Mouse (Mus musculus) left cerebral cortex, postnatal 10 days (tissue): ENCODE results near the gene Lhfpl2. TPM values are rescaled to one million over a fixed set of nuclear protein-coding genes. Genes with fewer than 3 reads are reported as not detected.

Experiments used
- DNase-seq, 2 experiments: peaks; one replicate each; pipeline ENCODE4 v3.0.0; 2021 to 2022; ENCODE audit warnings: low spot score in 2 of 2, mixed read lengths in 1 of 2; ENCODE audit errors: extremely low spot score in 1 of 2
- intact Hi-C: fragments of 180-260 bp; cut with DNase I; formaldehyde crosslinking; loops from one replicate; pipeline ENCODE4 v1.15.1; 2025
- total RNA-seq, 2 experiments: library from RNA; stranded (reverse); gene quantifications; 2 replicates each; pipeline ENCODE4 v1.2.3; 2021

Lhfpl2 gene
- total RNA-seq, 2 experiments from 2014 or later = 21.2 to 30.3 TPM

DNA sequence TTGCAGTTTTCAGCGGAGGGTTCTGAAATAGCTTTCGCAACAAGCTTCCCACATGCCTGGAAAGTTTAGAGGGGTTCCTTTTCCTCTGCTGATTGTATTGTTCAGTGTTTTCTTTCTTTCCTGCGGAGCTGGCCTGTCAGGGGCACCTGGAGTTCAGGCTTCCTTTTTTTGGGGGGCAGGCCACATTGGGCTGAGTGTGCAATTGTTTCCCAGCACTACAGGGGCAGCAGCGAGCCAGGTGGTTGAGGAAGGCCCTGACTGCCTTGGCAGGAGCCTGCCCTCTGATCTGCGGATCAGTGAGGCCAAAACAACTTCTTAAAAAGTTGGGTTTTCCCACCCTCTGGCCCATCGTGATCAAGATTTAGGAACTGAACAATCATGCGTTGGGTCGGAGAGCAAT is 5.6 kb downstream of the Lhfpl2 start:
- peak in 1 of 2 experiments; percentile 54 for DNase-seq
- intact Hi-C loops = no loop called here

DNA sequence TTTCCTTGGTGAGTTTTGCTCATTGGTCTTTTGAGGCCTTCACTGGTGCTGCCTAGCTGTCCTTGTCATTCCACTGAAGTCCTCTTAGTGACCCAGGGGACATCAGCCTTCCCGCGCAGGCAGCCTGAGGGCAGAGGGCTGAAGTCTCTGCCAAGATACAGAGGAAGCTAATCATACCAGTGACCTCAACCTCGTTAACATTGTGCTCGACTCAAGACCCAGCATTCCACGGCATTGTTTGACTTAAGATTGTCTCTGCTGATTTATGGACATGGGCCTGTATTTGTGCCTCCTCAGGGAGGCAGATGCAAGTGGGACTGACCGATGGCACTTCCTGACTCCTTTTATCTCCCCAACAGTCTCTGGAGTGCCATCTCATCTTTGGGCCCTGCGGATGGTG is 7.0 kb downstream of the Lhfpl2 start:
- intact Hi-C loops = no loop called here

DNA sequence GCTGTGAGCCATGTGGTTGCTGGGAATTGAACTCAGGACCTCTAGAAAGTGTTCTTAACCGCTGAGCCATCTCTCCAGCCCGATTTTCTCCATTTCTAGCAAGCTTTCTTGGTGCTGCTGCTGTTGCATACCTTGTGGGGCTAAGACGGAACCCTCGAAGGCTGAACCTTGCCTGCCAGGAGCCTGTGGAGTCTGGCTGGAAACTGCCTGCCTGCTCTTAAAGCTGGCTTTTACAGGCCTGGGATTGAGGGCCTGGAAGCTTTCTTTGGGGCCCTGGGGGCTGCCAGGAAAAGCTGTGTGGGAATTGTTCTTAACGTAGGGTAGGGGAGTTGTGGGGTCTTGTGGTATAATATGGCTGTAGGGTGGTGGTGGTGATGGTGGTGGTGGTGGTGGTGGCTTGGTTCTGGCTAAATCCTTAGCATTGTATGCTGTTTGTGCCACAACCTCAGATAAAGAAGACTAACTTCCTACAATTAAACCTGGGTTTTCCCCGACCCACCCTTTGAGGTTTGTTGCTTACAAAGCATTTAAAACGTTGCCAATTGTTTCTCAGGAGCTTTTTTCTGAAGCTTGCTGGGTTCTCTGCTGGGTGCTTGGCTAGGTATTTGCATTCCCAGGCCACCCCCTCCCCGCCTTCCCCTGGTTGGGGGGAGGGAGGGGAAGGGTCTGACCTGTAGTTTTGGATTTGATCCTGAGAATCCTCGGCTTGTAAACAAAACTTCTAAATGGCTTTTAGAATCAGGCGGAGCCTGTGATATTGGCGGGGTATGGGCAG is 7.9 kb downstream of the Lhfpl2 start:
- no peak for DNase-seq
- intact Hi-C loops = no loop called here

More for the DNA sequence above, 7.0 kb downstream of the Lhfpl2 start:
- no peak for DNase-seq

DNA sequence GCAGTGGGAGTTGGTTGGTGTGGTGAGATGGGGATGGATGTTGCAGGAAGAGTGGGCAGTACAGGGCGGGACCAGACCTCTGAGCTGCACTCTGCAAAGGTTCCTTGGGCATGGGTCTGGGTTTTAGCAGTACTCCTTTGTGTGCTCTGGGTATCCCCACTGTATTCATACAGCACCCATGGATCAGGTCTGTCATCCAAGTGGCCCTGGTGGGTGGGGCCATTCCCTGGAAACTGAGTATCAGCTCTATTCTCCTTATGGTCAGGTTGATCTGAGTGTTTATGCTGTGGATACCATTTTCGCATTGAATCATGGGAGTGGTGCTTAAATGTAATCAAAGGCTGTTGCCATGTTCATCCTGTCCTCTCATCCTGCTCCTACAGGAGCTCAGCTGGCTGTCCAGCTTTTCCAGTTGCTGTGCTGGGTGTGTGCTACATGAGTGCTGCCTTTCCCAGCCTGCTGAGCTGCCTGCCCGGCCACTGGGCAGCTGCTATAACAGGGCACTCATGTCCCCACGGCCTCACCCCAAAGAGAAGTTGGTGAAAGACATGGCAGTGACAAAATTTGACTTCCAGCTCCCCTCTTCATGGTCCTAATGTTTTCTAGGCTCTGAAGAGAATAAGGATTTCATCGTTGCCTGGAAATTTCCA is 9.2 kb downstream of the Lhfpl2 start:
- intact Hi-C loops = no loop called here
- no peak for DNase-seq

DNA sequence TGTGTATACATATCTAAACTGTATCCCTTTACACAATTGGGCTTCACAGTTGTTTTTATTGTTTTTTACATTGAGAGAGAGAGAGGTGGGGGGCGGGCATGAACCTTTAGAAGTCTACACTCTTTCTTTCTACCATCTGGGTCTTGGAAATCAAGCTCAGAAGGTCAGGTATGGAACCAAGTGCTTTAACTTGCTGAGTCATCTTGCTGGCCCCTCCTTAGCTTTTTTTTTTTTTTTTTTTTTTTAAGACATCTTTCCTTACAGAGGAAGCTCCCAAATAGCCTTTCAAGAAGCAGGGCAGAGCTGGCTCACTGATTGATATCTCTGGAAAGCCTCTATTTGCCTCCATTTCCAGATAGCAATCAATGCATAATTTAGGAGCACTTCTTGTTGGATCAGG is 10.7 kb downstream of the Lhfpl2 start:
- intact Hi-C loops = no loop called here
- no peak for DNase-seq

DNA sequence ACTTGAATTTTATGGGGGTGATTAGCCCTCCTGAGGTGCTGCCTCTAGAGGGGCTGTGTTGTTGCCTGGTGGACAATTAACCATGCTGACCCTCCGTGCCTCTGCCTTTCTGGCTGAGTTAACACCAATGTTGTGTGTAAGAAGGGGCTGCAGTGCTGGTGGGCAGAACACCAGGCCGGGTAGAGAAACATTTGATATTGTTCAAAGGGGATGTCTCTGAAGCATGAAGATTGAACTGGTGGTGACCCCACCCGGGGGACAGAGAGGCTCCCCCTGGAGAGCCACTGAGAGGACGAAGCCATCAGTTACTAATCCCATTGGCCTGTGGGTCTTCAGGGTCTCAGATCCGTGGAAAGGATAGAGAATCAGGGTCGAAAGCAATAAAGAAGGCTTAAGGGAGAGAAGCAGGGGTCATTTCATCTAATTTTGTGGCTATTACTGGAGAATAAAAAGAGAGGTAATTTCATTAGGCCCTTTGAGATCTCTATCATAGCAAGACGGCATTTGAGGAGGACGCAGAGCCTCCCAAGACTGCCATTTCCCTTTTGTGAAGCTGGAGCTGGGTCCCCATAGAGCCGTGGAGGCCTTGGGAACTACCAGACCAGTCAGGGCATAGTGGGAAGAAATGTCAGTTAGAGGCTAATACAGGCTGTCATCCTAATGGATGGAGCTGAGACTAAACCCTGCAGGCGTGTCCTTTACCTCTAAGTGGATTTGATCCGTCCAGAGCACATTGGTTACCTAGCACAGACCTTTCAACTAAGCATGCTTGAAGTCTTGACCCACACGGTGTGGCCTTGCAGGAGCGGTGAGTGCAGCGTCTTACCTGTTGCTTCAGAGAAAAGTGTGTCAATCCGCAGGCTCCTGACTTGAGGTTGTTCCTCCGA is 12.1 kb downstream of the Lhfpl2 start:
- DNase-seq = no peak

DNA sequence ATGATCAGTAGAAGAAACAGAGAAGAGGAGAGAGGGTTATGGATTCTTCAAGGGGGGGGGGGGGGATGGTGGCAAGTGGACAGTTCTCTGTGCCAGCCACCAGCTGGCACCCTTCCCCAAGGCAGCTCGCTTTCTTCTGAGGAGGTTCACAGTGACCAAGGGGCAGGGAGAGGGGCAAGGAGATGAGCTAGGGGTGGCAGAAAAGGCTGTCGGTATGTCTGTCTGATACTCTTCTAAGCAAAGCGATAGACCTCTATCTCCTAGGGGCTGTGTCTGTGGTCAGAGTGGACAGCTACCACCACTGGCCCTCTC is 12.7 kb downstream of the Lhfpl2 start:
- no peak for DNase-seq
- intact Hi-C loops = no loop called here

More for the DNA sequence above, 12.1 kb downstream of the Lhfpl2 start:
- intact Hi-C loops = no loop called here

DNA sequence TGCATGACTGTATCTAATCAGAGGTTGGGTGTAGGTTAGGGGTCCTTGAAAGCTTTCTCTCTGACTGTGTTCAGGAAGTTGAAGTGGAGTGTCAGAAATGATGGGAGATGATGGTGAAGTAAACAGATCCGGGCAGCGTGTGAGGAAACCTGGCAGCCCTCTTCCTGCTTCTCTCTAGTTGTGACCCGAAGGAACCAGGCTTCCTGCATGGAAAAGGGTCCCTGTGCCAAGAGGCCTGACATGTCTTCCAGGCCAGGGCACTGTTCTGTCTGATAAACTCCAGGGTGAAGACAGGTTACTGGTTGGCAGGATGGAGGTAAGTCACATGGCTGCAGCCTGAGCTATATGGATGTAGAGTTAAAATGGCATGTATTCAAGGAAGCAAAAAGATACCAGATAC is 13.3 kb downstream of the Lhfpl2 start:
- intact Hi-C loops = no loop called here
- DNase-seq = no peak

DNA sequence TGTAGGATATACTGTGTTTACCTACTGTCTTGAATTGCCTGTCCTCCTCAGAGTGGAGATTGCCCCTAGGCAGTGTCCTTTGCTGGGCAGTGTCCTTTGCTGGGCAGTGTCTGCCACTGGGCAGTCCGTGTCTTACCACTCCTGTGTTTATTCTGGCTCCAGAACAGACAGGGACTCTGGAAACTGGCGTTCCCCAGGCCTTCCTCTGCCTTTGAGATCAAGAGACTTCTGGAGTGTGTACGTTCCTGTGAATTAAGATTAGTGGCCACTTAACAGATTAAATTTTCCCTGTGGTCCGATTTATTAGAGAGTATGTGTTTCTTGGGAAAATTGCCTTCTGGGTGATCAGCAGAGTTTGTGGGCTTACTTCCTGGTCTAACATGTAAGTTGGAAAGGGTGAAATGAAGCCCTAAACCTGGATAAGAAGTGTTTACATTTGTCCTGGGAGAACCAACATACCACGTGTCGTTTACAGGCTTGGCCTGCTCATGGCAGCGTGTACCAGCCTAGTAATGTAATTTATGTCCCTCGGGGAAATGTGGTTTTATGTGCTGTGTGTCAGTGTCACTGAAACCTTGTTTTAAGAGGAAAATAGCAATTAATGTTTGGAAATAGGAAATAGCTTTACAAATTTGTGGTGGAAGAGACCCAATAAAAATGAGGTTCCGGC is 15.6 kb downstream of the Lhfpl2 start:
- intact Hi-C loops = no loop called here
- DNase-seq = peak in 1 of 2 experiments; percentile 46

DNA sequence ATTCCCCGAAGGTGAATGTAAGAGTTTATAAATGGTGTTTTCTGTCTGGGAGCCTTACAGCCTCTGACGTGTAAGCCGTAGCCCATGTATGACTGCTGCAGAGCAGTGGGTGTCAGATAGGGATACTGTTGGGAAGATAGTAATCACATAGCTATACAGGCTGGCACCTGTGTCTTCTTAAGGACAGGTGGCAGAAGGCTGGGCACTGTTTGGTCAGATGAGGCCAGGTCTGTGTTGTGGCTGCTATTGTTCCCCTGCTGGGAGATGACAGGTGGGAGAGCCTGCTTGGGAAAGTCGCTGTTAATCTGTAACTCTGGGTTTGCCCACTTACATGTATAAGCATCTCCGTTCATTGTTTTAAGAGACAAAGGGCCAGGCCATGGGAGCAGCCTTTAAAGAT is 16.1 kb downstream of the Lhfpl2 start:
- intact Hi-C loops = no loop called here
- no peak for DNase-seq

DNA sequence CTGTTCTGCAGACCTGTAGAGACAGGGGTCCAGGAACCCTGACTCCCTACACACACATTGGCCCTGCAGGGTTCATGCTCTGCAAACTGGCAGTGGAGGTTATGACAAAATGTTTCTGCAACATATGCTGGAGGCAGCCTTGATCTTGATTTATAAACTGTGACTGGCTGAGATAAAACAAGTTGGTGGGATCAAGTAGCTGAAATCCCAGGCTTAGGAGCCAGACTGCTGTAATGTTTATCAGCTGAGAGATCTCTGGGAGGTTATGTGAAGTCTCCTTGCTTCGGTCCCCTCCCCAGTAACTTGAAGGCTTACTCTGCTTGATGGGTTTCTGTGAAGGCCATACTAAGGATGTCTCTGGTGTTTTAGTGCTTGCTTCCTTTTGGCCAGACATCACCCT is 17.6 kb downstream of the Lhfpl2 start:
- intact Hi-C loops = no loop called here
- no peak for DNase-seq

DNA sequence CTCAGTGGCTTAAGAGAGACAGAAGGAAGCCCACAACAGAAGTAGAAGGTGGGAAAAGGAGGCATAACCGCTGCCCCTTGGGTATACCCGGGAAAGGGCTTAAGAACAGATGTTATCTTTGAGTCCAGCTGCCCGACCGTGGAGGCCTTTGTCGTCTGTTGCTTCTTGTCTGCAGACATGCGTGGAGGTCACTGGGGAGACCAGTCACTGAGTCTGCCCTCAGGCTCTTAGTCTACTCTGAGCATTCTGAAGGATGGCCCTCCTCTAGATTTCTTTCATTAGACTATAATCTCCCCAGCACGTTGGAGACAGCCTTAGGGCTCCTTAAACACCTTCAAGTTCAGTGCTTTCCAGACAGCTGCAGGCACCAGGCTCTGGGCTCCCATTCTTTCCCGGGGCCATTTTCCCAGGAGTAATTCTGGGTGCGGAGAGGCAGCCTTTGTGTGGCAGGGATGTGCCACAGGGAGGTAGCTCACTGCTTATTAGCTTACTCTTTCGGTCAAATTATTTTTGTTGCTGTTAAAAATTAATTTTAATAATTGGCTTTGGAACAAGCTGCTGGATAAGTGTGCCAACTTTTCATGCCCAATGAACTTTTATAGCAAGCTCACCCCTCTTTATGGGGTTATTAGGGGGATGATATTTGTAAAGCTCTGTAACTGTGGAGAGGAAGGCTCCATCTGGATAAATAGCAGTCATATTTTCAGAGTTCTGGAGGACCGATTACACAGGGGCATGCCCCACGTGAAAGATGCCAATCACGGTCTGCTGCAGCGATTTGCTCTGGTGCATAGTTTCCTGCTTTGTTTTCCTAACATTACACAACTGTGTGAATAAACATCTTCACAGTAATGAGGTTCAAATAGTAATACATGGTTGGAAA is 19.8 kb downstream of the Lhfpl2 start:
- intact Hi-C loops = no loop called here
- no peak for DNase-seq

DNA sequence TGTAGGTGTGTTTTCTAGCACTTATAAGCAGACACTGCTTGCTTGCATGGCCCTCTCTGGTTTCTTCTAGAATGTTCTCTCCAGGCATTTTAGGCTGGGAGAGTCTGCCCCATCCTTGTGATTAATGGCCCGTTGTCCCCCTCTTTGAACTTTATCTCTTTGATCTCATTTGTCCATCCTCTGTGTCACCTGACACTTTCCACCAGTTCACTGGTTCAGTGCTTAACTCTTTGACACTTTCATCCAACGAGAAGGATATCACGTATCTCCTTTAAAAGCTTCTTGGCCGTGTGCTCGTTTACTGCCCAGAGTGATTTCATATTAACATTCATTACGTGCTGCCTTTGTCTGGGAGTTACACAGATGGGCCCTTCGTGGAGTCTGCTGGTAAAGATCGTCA is 25.6 kb downstream of the Lhfpl2 start:
- DNase-seq = no peak
- intact Hi-C loops = no loop called here

DNA sequence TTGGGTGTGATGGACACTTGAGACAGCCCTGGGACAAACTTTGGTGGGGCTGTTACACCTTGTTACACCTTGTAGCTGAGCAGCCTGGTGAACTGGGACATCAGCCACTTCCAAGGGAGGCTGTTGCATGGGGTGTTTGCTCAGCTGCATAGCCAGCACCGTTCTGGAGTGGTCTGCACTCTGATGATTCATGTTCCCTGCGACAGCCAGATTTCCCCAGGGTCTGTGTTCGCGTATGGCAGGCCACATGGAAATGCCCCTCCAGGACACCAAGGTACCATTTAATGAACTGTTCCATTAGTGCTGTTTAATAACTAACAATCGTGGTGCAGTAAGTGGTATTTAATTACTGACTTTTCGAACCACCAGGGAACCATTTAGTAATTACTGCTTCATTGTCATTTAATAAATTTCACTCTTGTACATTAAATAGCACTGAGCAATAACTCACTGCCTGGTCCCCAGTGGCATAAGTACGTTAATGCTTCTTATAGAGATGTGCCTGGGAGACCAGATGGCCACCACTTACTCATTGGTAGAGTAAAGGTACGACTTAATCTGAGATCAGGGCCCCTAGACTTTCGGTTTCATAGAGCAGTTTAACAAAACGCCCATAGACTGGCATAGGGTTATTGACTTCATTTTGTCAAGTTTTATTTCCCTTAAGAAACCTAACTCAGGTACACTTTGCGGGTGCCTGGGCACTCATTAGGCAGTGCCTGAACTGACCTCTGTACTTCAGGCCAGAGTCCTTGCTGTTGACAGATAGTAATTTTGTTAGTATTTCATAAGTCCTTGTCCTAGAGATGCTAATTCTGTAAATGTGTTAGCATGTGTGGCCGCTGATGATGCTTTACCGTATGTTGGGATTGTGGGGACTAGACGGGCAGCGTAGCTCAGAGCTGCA is 26.9 kb downstream of the Lhfpl2 start:
- DNase-seq = no peak
- intact Hi-C loops = no loop called here

DNA sequence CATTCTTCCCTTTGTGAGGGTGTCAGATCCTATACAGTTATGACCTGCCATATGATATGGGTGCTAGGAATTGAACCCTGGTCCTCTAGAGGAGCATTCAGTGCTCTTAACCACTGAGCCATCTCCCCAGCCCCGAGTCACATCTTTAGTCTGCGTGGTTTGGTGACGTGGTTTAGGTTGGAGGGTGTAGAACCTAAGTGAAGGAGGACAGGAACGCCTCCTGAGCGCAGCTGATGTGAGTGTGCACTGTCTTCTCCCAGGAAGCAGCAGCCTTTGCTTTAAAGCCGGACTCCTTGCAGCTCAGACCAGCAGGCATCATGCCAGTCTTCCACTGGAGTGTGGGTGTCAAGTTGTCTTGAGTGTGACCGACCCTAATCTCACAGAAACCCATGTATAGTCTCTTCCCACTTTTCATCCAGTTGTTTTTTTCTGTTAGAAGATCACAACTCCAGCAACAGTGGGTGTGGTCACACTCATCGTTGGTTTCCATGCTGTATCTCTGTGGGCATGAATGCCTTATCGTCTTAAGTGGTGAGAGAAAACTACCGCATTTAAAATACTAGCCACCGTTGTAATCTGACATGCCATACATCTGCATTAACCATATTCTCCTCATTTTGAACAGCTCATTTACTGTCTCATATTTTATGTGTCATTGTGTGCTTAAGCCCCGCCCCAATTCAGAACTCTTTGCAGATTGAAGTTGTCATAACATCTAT is 28.7 kb downstream of the Lhfpl2 start:
- intact Hi-C loops = no loop called here

DNA sequence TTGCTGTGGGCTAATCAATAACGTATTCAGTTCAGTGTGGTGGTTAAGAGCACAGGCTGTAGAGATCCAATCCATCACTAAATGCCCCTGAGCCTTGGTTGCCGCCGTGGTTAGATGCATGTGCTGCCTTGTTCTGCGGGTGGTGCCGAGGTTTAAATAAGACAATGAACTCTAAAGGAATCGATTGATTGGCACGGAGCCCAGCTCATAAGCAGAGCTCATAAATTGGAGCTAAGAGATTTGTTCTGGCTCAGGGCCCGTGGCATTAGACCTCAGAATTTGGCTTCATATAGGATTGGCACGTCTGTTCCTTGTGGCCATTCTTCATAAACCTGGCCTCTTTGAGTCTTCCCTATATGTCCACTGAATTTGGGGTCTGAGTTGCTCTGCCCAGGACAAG is 29.5 kb downstream of the Lhfpl2 start:
- DNase-seq = no peak
- intact Hi-C loops = no loop called here

More for the DNA sequence above, 28.7 kb downstream of the Lhfpl2 start:
- no peak for DNase-seq

DNA sequence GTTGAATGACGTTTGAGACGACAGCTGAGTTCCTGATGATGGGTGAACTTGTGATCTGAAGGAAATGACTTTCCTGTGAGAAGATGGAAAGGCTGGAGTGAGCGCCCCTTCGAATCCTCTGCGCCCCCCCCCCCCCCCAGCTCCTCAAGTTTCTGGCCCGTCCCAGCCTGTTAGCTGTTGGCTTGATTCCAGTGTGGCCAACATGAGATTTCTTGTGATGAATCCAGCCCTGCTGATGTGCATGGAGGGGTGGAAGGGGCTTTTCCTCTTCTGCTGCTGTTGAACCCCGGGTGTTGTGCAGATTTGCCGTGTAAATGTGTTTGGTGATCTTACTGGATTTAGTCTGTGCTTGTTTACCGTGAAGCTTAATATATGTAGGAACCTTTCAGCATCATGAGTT is 31.2 kb downstream of the Lhfpl2 start:
- no peak for DNase-seq
- intact Hi-C loops = no loop called here
